Mouse (Mus musculus): ENCODE data around the gene Mlec.

GRCm38 (mm10) chr5:115191880-115192827, 34.2 kb upstream of the Mlec start:
- TF ChIP-seq CTCF (IDR thresholded peaks at IDR 0.05; ENCODE audit: low read depth) (no peak), EP300 (IDR thresholded peaks at IDR 0.05; ENCODE audit: low read depth) (no peak)
